ENCODE assay signal across 13 mouse cellular contexts in genomic region chr8:78098191-78098745, GRCm38 (mm10).
DNase-seq lines count a peak whose midpoint lies in the region; ATAC-seq lines count a peak whose summit lies in the region.
"Had no signal": no experiment of that assay in that cellular context is flagged by ENCODE, and none has a peak within 500 bp of the region (broad histone marks: within the 10 kb centered on the region; RNA-seq: fewer than 3 reads in every experiment).

No protein-coding gene starts in this region.

- 35% methylated on average over 6 of the region's 6 CpGs for WGBS in forebrain, embryonic 10.5 days
- WGBS in hindbrain, embryonic 14.5 days = 10% methylated on average over 6 of the region's 6 CpGs
- 26% methylated on average over 6 of the region's 6 CpGs for WGBS in neural tube, embryonic 12.5 days

- peaks cover 17% of the 10 kb centered on the region for H3K4me1 ChIP-seq in forebrain, embryonic 10.5 days
- no peaks in the 10 kb centered on the region; the same call in 1 of the 2 replicates for H3K4me1 ChIP-seq in hindbrain, embryonic 14.5 days (replicated peaks; ENCODE audit: control insufficient read depth, insufficient read depth, low read length)
- no peaks in the 10 kb centered on the region for H3K4me1 ChIP-seq in neural tube, embryonic 12.5 days

- no peaks in the 10 kb centered on the region for H3K9me3 ChIP-seq in forebrain, embryonic 10.5 days
- no peaks in the 10 kb centered on the region for H3K9me3 ChIP-seq in hindbrain, embryonic 14.5 days (ENCODE audit: control insufficient read depth, low read length)
- H3K9me3 ChIP-seq in neural tube, embryonic 12.5 days = no peaks in the 10 kb centered on the region

- DNase-seq in lung, adult 18-20 months = peak; percentile 14 to 29
- DNase-seq in lung, postnatal 4 days = no peak
- DNase-seq in forebrain, embryonic 10.5 days (ENCODE audit: extremely low spot score, low spot score) = no peak
- DNase-seq in hindbrain, embryonic 14.5 days (ENCODE audit: low spot score) = no peak
- DNase-seq in right cerebral cortex, postnatal 4 days = no peak
- DNase-seq in B cell, adult 2 months = no peak
- DNase-seq in spleen, postnatal 4 days (ENCODE audit: low spot score in 2 of 2) = no peak
- DNase-seq: cerebellum, adult 9-11 months; liver had no signal

- H3K27ac ChIP-seq in forebrain, embryonic 10.5 days = peak overlapping the region; percentile 30; the same call in 1 of the 2 replicates
- no peak overlapping the region; the same call in none of the 2 replicates for H3K27ac ChIP-seq in hindbrain, embryonic 14.5 days
- no peak overlapping the region for H3K27ac ChIP-seq in neural tube, embryonic 12.5 days
- H3K27ac ChIP-seq: kidney, postnatal 0 days had no signal

- H3K36me3 ChIP-seq in forebrain, embryonic 10.5 days (replicated peaks) = no peaks in the 10 kb centered on the region
- H3K36me3 ChIP-seq in hindbrain, embryonic 14.5 days (replicated peaks; ENCODE audit: control insufficient read depth, insufficient read depth) = no peaks in the 10 kb centered on the region
- H3K36me3 ChIP-seq in neural tube, embryonic 12.5 days = no peaks in the 10 kb centered on the region

- ATAC-seq in hindbrain, embryonic 14.5 days (ENCODE audit: low FRiP score) = peak; percentile 66; the same call in 1 of the 2 replicates
- ATAC-seq in neural tube, embryonic 12.5 days (ENCODE audit: low FRiP score, low read depth) = peak; percentile 79
- ATAC-seq: activated CD4-positive, CD25-positive, alpha-beta regulatory T cell, adult 4 months had no signal

- H3K27me3 ChIP-seq in forebrain, embryonic 10.5 days (ENCODE audit: poor library complexity, severe bottlenecking) = no peaks in the 10 kb centered on the region
- no peaks in the 10 kb centered on the region for H3K27me3 ChIP-seq in hindbrain, embryonic 14.5 days (ENCODE audit: control insufficient read depth, insufficient read depth, low read length)
- no peaks in the 10 kb centered on the region for H3K27me3 ChIP-seq in neural tube, embryonic 12.5 days (replicated peaks)

- no peak overlapping the region for H3K4me3 ChIP-seq in forebrain, embryonic 10.5 days
- no peak overlapping the region for H3K4me3 ChIP-seq in hindbrain, embryonic 14.5 days (replicated peaks; ENCODE audit: low read length)
- no peak overlapping the region for H3K4me3 ChIP-seq in neural tube, embryonic 12.5 days

- no peak overlapping the region for H3K4me2 ChIP-seq in hindbrain, embryonic 14.5 days (replicated peaks)
- H3K4me2 ChIP-seq in neural tube, embryonic 12.5 days (replicated peaks) = no peak overlapping the region
- H3K4me2 ChIP-seq: heart, embryonic 11.5 days had no signal

- H3K9ac ChIP-seq in hindbrain, embryonic 14.5 days = no peak overlapping the region
- H3K9ac ChIP-seq in neural tube, embryonic 12.5 days = no peak overlapping the region

Comparison
In these comparisons a context has a peak if more than half of its experiments do, and no peak if none do; other contexts are left out.
1. DNase-seq: peak in lung, adult 18-20 months (2 of 2); none in lung, postnatal 4 days (0 of 2), forebrain, embryonic 10.5 days (single experiment), hindbrain, embryonic 14.5 days (single experiment), right cerebral cortex, postnatal 4 days (single experiment), B cell, adult 2 months (0 of 2) and spleen, postnatal 4 days (0 of 2).